Mouse (Mus musculus) kidney, embryonic 15.5 days (tissue): ENCODE results near the gene Ubl5. TPM values are rescaled to one million over a fixed set of nuclear protein-coding genes. Genes with fewer than 3 reads are reported as not detected.
A peak's percentile ranks its signal among the peaks of the same experiment; 100 is the strongest.

Experiments used
- ATAC-seq: fragments of 200-750 bp; cut with Nextera tagmentation; replicated peaks from 2 replicates; pipeline ENCODE4 v1.8.0; 2017; ENCODE audit warnings: moderate TSS enrichment; ENCODE audit not compliant: low FRiP score
- H3K27ac ChIP-seq: fragments of 300-500 bp; sonication (generic); 2 replicates; pipeline ENCODE4 v1.5.1; 2015; ENCODE audit warnings: mild to moderate bottlenecking, inconsistent platforms
- H3K27me3 ChIP-seq: fragments of 300-500 bp; sonication (generic); 2 replicates; pipeline ENCODE4 v1.6.1; 2015; ENCODE audit warnings: inconsistent platforms
- H3K36me3 ChIP-seq: fragments of 300-500 bp; sonication (generic); 2 replicates; pipeline ENCODE4 v1.6.1; 2015; ENCODE audit warnings: inconsistent platforms
- H3K4me1 ChIP-seq: fragments of 300-500 bp; sonication (generic); 2 replicates; pipeline ENCODE4 v1.6.1; 2015; ENCODE audit warnings: inconsistent platforms
- H3K4me2 ChIP-seq: fragments of 300-500 bp; sonication (generic); 2 replicates; pipeline ENCODE4 v1.6.1; 2015; ENCODE audit warnings: moderate library complexity, mild to moderate bottlenecking, inconsistent platforms
- H3K4me3 ChIP-seq: fragments of 300-500 bp; sonication (generic); replicated peaks from 2 replicates; pipeline ENCODE4 v1.5.1; 2015; ENCODE audit warnings: mild to moderate bottlenecking, inconsistent platforms
- H3K9ac ChIP-seq: fragments of 300-500 bp; sonication (generic); 2 replicates; pipeline ENCODE4 v1.6.1; 2015; ENCODE audit warnings: mild to moderate bottlenecking, inconsistent platforms
- H3K9me3 ChIP-seq: fragments of 300-500 bp; sonication (generic); replicated peaks from 2 replicates; pipeline ENCODE4 v1.6.1; 2016; ENCODE audit warnings: inconsistent platforms
- WGBS: fragments of 180-500 bp; shearing (Covaris S2); methylation state at CpG from one replicate; pipeline ENCODE4 v1.1.7; 2015; ENCODE audit warnings: mixed read lengths; 5-methylcytosine and 5-hydroxymethylcytosine counted together
- polyA plus RNA-seq: library from polyadenylated mRNA; unstranded; fragments of >200 nt; fragmentation: Nextera tagmentation; extraction: Ambion mirVana; gene quantifications from 2 replicates; pipeline ENCODE4 v1.2.1, GENCODE M21; 2015

The Ubl5 gene
- polyA plus RNA-seq, 1 experiment from 2014 or later = 385 TPM

- H3K4me1 ChIP-seq = peaks cover 16% of the 10 kb centered on the region
- H3K9me3 ChIP-seq = no peaks in the 10 kb centered on the region
- H3K4me3 ChIP-seq = no peak overlapping the region
- H3K4me2 ChIP-seq = no peak overlapping the region
- ATAC-seq = no peak
- H3K36me3 ChIP-seq = peaks cover 29% of the 10 kb centered on the region
- H3K9ac ChIP-seq = no peak overlapping the region
- WGBS = 95% methylated on average over 19 of the region's 19 CpGs
- H3K27ac ChIP-seq = no peak overlapping the region
- no peaks in the 10 kb centered on the region for H3K27me3 ChIP-seq
Measured at GRCm38 (mm10) chr9:20638552-20638951, 4.1 kb upstream of the Ubl5 start.

GRCm38 (mm10) chr9:20639486-20639885 is 3.2 kb upstream of the Ubl5 start:
- Histone ChIP-seq H3K36me3 (peaks cover 29% of the 10 kb centered on the region), H3K4me3 (no peak overlapping the region), H3K4me1 (peaks cover 19% of the 10 kb centered on the region), H3K27me3 (no peaks in the 10 kb centered on the region), H3K9ac (no peak overlapping the region), H3K4me2 (no peak overlapping the region), H3K27ac (no peak overlapping the region), H3K9me3 (no peaks in the 10 kb centered on the region)
- ATAC-seq = no peak
- WGBS = 93% methylated on average over 4 of the region's 4 CpGs

GRCm38 (mm10) chr9:20641501-20641900 is 1.2 kb upstream of the Ubl5 start:
- ATAC-seq = no peak
- Histone ChIP-seq H3K27ac (peak overlapping the region; percentile 98), H3K4me3 (peak overlapping the region; percentile 69), H3K9me3 (no peaks in the 10 kb centered on the region), H3K27me3 (no peaks in the 10 kb centered on the region), H3K4me1 (peaks cover 30% of the 10 kb centered on the region), H3K4me2 (peak overlapping the region; percentile 96), H3K9ac (peak overlapping the region; percentile 94), H3K36me3 (peaks cover 35% of the 10 kb centered on the region)
- 15% methylated on average over 6 of the region's 6 CpGs for WGBS

GRCm38 (mm10) chr9:20642896-20643466 is 303 bp downstream of the Ubl5 start:
- Histone ChIP-seq H3K27ac (peak overlapping the region; percentile 98), H3K4me3 (peak overlapping the region; percentile 69), H3K9ac (peak overlapping the region; percentile 94), H3K4me1 (peaks cover 30% of the 10 kb centered on the region), H3K9me3 (no peaks in the 10 kb centered on the region), H3K4me2 (peak overlapping the region; percentile 96), H3K36me3 (peaks cover 38% of the 10 kb centered on the region), H3K27me3 (no peaks in the 10 kb centered on the region)
- WGBS = under 1% methylated on average over 23 of the region's 30 CpGs
- ATAC-seq = peak; percentile 85

GRCm38 (mm10) chr9:20643781-20644180 is 1.1 kb downstream of the Ubl5 start:
- H3K4me2 ChIP-seq = peak overlapping the region; percentile 96
- WGBS = 9% methylated on average over 13 of the region's 13 CpGs
- H3K36me3 ChIP-seq = peaks cover 38% of the 10 kb centered on the region
- no peaks in the 10 kb centered on the region for H3K9me3 ChIP-seq
- peak overlapping the region; percentile 69 for H3K4me3 ChIP-seq
- H3K27me3 ChIP-seq = no peaks in the 10 kb centered on the region
- peak overlapping the region; percentile 94 for H3K9ac ChIP-seq
- H3K27ac ChIP-seq = peak overlapping the region; percentile 98
- no peak for ATAC-seq
- H3K4me1 ChIP-seq = peaks cover 30% of the 10 kb centered on the region

GRCm38 (mm10) chr9:20644360-20645081 is 1.8 kb downstream of the Ubl5 start, which contains the start of gene Fbxl12:
Fbxl12 (minus strand) TSS chr9:20644767.
- Histone ChIP-seq H3K27me3 (no peaks in the 10 kb centered on the region), H3K9ac (peak within 1 kb of the TSS; percentile 94), H3K36me3 (peaks cover 38% of the 10 kb centered on the region), H3K4me2 (peak within 1 kb of the TSS; percentile 96), H3K9me3 (no peaks in the 10 kb centered on the region), H3K4me1 (peaks cover 30% of the 10 kb centered on the region), H3K4me3 (peak within 1 kb of the TSS; percentile 69), H3K27ac (peak within 1 kb of the TSS; percentile 98)
- no peak for ATAC-seq
- under 1% methylated on average over 43 of the region's 43 CpGs for WGBS

GRCm38 (mm10) chr9:20645121-20645520 is 2.4 kb downstream of the Ubl5 start:
- Histone ChIP-seq H3K9ac (peak overlapping the region; percentile 94), H3K4me3 (peak overlapping the region; percentile 69), H3K9me3 (no peaks in the 10 kb centered on the region), H3K4me1 (peaks cover 30% of the 10 kb centered on the region), H3K4me2 (peak overlapping the region; percentile 96), H3K27ac (peak overlapping the region; percentile 98), H3K27me3 (no peaks in the 10 kb centered on the region), H3K36me3 (peaks cover 36% of the 10 kb centered on the region)
- ATAC-seq = no peak
- 2% methylated on average over 17 of the region's 17 CpGs for WGBS

- Histone ChIP-seq H3K4me3 (peak within 1 kb of the TSS; percentile 82), H3K36me3 (peaks cover 63% of the 10 kb centered on the region), H3K9me3 (no peaks in the 10 kb centered on the region), H3K27me3 (no peaks in the 10 kb centered on the region), H3K4me1 (peaks cover 38% of the 10 kb centered on the region), H3K27ac (peak within 1 kb of the TSS; percentile 25), H3K9ac (peak within 1 kb of the TSS; percentile 81), H3K4me2 (peak within 1 kb of the TSS; percentile 76)
- under 1% methylated on average over 45 of the region's 45 CpGs for WGBS
- peak; percentile 99 for ATAC-seq
Measured at GRCm38 (mm10) chr9:20651602-20652259, 9.1 kb downstream of the Ubl5 start, which contains the start of gene Pin1. Pin1 (plus strand) TSS chr9:20652095.

- no peak overlapping the region for H3K27ac ChIP-seq
- peak overlapping the region; percentile 81 for H3K9ac ChIP-seq
- under 1% methylated on average over 25 of the region's 25 CpGs for WGBS
- no peaks in the 10 kb centered on the region for H3K27me3 ChIP-seq
- H3K36me3 ChIP-seq = peaks cover 63% of the 10 kb centered on the region
- no peaks in the 10 kb centered on the region for H3K9me3 ChIP-seq
- peaks cover 38% of the 10 kb centered on the region for H3K4me1 ChIP-seq
- ATAC-seq = no peak; the same call in 1 of the 2 replicates
- peak overlapping the region; percentile 76 for H3K4me2 ChIP-seq
- H3K4me3 ChIP-seq = peak overlapping the region; percentile 82
Measured at GRCm38 (mm10) chr9:20652260-20652658, 9.6 kb downstream of the Ubl5 start.

GRCm38 (mm10) chr9:20653859-20654258 is 11.2 kb downstream of the Ubl5 start:
- no peaks in the 10 kb centered on the region for H3K27me3 ChIP-seq
- H3K9me3 ChIP-seq = no peaks in the 10 kb centered on the region
- H3K27ac ChIP-seq = no peak overlapping the region
- peak overlapping the region; percentile 76; the same call in 1 of the 2 replicates for H3K4me2 ChIP-seq
- H3K36me3 ChIP-seq = peaks cover 63% of the 10 kb centered on the region
- no peak for ATAC-seq
- H3K9ac ChIP-seq = no peak overlapping the region
- WGBS = 84% methylated on average over 3 of the region's 3 CpGs
- H3K4me1 ChIP-seq = peaks cover 38% of the 10 kb centered on the region
- peak overlapping the region; percentile 82; the same call in 1 of the 2 replicates for H3K4me3 ChIP-seq

GRCm38 (mm10) chr9:20657546-20657945 is 14.9 kb downstream of the Ubl5 start:
- 79% methylated on average over 3 of the region's 3 CpGs for WGBS
- Histone ChIP-seq H3K4me2 (no peak overlapping the region), H3K27me3 (no peaks in the 10 kb centered on the region), H3K4me1 (peaks cover 33% of the 10 kb centered on the region), H3K36me3 (peaks cover 93% of the 10 kb centered on the region), H3K9ac (no peak overlapping the region), H3K4me3 (no peak overlapping the region), H3K27ac (no peak overlapping the region), H3K9me3 (no peaks in the 10 kb centered on the region)
- ATAC-seq = no peak

- H3K27ac ChIP-seq = no peak overlapping the region
- WGBS = 40% methylated on average over 3 of the region's 3 CpGs
- H3K4me3 ChIP-seq = no peak overlapping the region
- H3K9me3 ChIP-seq = no peaks in the 10 kb centered on the region
- H3K4me2 ChIP-seq = no peak overlapping the region
- peaks cover 40% of the 10 kb centered on the region for H3K4me1 ChIP-seq
- no peak overlapping the region for H3K9ac ChIP-seq
- no peak for ATAC-seq
- H3K27me3 ChIP-seq = no peaks in the 10 kb centered on the region
- peaks cover 80% of the 10 kb centered on the region for H3K36me3 ChIP-seq
Measured at GRCm38 (mm10) chr9:20662325-20662724, 19.6 kb downstream of the Ubl5 start.
